Mouse (Mus musculus): Measurements from ENCODE around the gene Vegfb. TPM values are rescaled to one million over a fixed set of nuclear protein-coding genes. Genes with fewer than 3 reads are reported as not detected.

Gene Vegfb
- total RNA-seq, 2 experiments from 2014 or later, result 143 to 156 TPM

GRCm38 (mm10) chr19:6941372-6942248, 45.8 kb downstream of the Vegfb start, which contains the start of gene Bad:
Gene Bad, plus strand, starts transcription at chr19:6941861.
- peak; percentile 92 for DNase-seq

GRCm38 (mm10) chr19:6940396-6941351, 46.8 kb downstream of the Vegfb start:
- DNase-seq, result no peak

- no peak for DNase-seq
Measured at GRCm38 (mm10) chr19:6939106-6940002, 48.1 kb downstream of the Vegfb start.

GRCm38 (mm10) chr19:6937541-6938465, 49.6 kb downstream of the Vegfb start:
- no peak for DNase-seq

GRCm38 (mm10) chr19:6936299-6936698, 51.2 kb downstream of the Vegfb start:
- no peak for DNase-seq

GRCm38 (mm10) chr19:6934195-6934977, 53.1 kb downstream of the Vegfb start, which contains the start of gene Kcnk4:
Gene Kcnk4, minus strand, starts transcription at chr19:6934515.
- DNase-seq, result no peak

- DNase-seq, result no peak
Measured at GRCm38 (mm10) chr19:6933436-6934194, 53.8 kb downstream of the Vegfb start.

GRCm38 (mm10) chr19:6933102-6933435, 54.4 kb downstream of the Vegfb start:
- no peak for DNase-seq

Other genes starting within 250 kb of the Vegfb start
- gene Rps6ka4, start 147.0 kb downstream of the Vegfb start, total RNA-seq (2021), result 1 to 10 TPM; 6.7 to 7.2 TPM
- gene Ccdc88b, start 129.4 kb downstream of the Vegfb start, total RNA-seq (2021), result under 1 TPM; 0.40 to 0.41 TPM
- 10 to 100 TPM; 28.8 to 32.2 TPM for gene Trmt112, start 78.0 kb downstream of the Vegfb start, total RNA-seq (2021)
- 100 to 1,000 TPM; 212 to 215 TPM for gene Prdx5, start 77.5 kb downstream of the Vegfb start, total RNA-seq (2021)
- gene Esrra, start 65.8 kb downstream of the Vegfb start, total RNA-seq (2021), result 10 to 100 TPM; 86.8 to 89.5 TPM
- gene Catsperz, start 62.3 kb downstream of the Vegfb start, total RNA-seq (2021), result not detected
- not detected for gene Kcnk4, start 53.1 kb downstream of the Vegfb start, total RNA-seq (2021)
- 10 to 100 TPM; 11.5 to 14.3 TPM for gene Bad, start 45.8 kb downstream of the Vegfb start, total RNA-seq (2021)
- gene Gpr137, start 45.2 kb downstream of the Vegfb start, total RNA-seq (2021), result 10 to 100 TPM in 1 of 2 experiments, 1 to 10 TPM in 1; 9.5 to 10.9 TPM
- gene Ppp1r14b, start 12.7 kb downstream of the Vegfb start, total RNA-seq (2021), result 100 to 1,000 TPM; 113 to 131 TPM
- 10 to 100 TPM in 1 of 2 experiments, 1 to 10 TPM in 1; 9.8 to 10.4 TPM for gene Plcb3, start 11.2 kb downstream of the Vegfb start, total RNA-seq (2021)
- 10 to 100 TPM in 1 of 2 experiments, 1 to 10 TPM in 1; 7.9 to 12.4 TPM for gene Fkbp2, start 7.2 kb downstream of the Vegfb start, total RNA-seq (2021)
- gene Dnajc4, start 4.9 kb upstream of the Vegfb start, total RNA-seq (2021), result 10 to 100 TPM; 31.3 to 32.9 TPM
- 10 to 100 TPM; 15.6 to 17.2 TPM for gene Nudt22, start 8.5 kb upstream of the Vegfb start, total RNA-seq (2021)
- 10 to 100 TPM; 21.5 to 24.5 TPM for gene Trpt1, start 8.5 kb upstream of the Vegfb start, total RNA-seq (2021)
- gene Fermt3, start 31.8 kb upstream of the Vegfb start, total RNA-seq (2021), result 1 to 10 TPM in 1 of 2 experiments, under 1 TPM in 1; 0.84 to 1.2 TPM
- gene Stip1, start 52.3 kb upstream of the Vegfb start, total RNA-seq (2021), result 10 to 100 TPM; 86.5 to 95.6 TPM
- 100 to 1,000 TPM; 227 to 252 TPM for gene Macrod1, start 69.2 kb upstream of the Vegfb start, total RNA-seq (2021)
- under 1 TPM; 0.31 to 0.35 TPM for gene Flrt1, start 118.1 kb upstream of the Vegfb start, total RNA-seq (2021)
- gene Otub1, start 218.7 kb upstream of the Vegfb start, total RNA-seq (2021), result 10 to 100 TPM; 48.4 to 48.5 TPM
- gene Cox8a, start 230.0 kb upstream of the Vegfb start, total RNA-seq (2021), result 100 to 1,000 TPM; 101 to 120 TPM

Measured in gastrocnemius, postnatal 25 days (tissue).